Mouse (Mus musculus): ENCODE data around the gene Ccdc61. TPM values are rescaled to one million over a fixed set of nuclear protein-coding genes. Genes with fewer than 3 reads are reported as not detected.

Ccdc61 gene
- 10 to 100 TPM; 10.0 to 22.1 TPM for polyA plus RNA-seq (2012; fragmentation: generic; extraction: Trizol)

DNA sequence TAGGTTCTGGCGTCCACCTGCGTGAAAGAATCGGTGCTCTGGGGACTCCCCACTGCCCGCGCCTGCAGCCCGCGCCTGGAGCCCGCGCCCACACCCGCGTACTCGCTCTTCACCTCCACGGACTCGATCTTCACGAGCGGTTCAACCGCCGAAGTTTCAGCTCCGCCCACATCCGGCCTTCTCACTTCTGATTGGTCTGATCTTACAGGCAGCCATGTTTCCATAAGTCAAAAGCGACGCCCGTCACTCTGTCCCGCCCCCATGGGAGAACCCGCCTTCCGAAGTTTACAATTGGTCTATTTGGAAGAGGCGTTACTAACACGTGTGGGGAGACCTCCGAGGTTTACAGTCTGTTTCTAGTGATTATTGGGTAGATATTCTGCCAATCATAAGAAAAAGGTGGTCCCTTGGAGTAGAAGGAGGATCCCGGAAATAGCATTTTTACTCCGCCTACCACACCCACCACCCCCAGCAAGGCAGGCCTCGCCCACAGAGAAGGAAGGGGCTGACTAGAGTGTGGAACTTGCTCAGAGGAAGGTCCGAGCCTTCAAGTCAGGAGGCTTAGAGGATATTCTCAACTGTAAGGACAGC is at the start of gene Ccdc61:
Ccdc61 (minus strand) TSS at position 175 of the 591 bp plus-strand sequence.

DNA sequence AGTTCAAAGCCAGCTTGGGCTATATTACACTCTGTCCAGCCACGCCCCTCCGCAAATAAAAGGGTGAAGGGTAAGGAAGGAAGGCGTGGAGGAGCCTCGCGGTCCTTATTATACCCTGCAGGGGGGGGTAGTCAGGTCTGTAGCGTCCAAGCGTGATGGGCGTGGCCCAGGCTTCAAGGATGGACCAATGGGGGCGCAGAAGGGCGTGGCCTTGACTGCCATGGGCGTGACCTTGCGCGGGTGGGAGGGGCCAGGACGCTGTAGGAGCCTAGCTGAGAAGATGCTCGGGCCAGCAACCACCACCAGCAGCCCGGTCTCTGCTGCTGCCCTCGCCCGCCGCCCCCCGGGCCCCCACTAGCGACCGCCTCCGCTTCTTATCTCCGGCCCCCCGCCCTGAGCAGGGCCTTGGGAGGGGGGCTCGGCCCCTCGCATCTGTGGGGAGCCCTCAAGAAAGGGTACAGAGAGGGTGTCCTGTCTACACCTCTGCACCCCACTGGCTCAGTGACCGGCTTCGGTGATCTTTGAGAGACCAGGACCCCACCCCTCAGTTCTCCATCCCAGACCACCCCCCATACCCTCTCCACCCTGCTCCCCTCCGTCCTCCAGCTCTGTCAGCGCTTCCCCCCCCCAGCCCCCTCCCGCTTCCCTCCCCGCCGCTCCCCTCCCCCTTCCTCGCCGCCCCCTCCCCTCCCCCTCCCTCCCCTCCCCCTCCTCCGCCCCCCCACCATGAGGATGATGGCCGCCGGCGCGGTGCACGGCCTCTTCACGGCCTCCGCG is 15.1 kb upstream of the Ccdc61 start, which contains the start of gene Nova2:
Nova2 (plus strand) TSS at position 727 of the 777 bp plus-strand sequence.

GRCm38 (mm10) chr7:18871031-18871430 is 39.2 kb downstream of the Ccdc61 start, which contains the start of gene Pglyrp1:
TSS of gene Pglyrp1 (plus strand) at chr7:18871331.

Other genes with a start within 250 kb of the Ccdc61 start
- gene Psg20, start 224.2 kb downstream of the Ccdc61 start, polyA plus RNA-seq (2012; fragmentation: generic; extraction: Trizol): not detected
- not detected for gene Psg22, start 192.3 kb downstream of the Ccdc61 start, polyA plus RNA-seq (2012; fragmentation: generic; extraction: Trizol)
- not detected for gene Psg19, start 111.9 kb downstream of the Ccdc61 start, polyA plus RNA-seq (2012; fragmentation: generic; extraction: Trizol)
- not detected for gene Psg17, start 88.8 kb downstream of the Ccdc61 start, polyA plus RNA-seq (2012; fragmentation: generic; extraction: Trizol)
- gene Mill2, start 70.4 kb downstream of the Ccdc61 start, polyA plus RNA-seq (2012; fragmentation: generic; extraction: Trizol): 1 to 10 TPM in 1 of 2 experiments, under 1 TPM in 1; 0.04 to 2.0 TPM
- gene Pglyrp1, start 39.1 kb downstream of the Ccdc61 start, polyA plus RNA-seq (2012; fragmentation: generic; extraction: Trizol): under 1 TPM; 0.11 to 0.40 TPM
- gene Nova2, start 15.5 kb upstream of the Ccdc61 start, polyA plus RNA-seq (2012; fragmentation: generic; extraction: Trizol): under 1 TPM; 0.04 to 0.15 TPM
- not detected for gene Nanos2, start 77.0 kb upstream of the Ccdc61 start, polyA plus RNA-seq (2012; fragmentation: generic; extraction: Trizol)
- gene Mypop, start 80.8 kb upstream of the Ccdc61 start, polyA plus RNA-seq (2012; fragmentation: generic; extraction: Trizol): 10 to 100 TPM; 12.3 to 25.1 TPM
- gene Irf2bp1, start 93.6 kb upstream of the Ccdc61 start, polyA plus RNA-seq (2012; fragmentation: generic; extraction: Trizol): 10 to 100 TPM; 40.5 to 48.4 TPM
- under 1 TPM; 0.04 to 0.06 TPM for gene Foxa3, start 113.1 kb upstream of the Ccdc61 start, polyA plus RNA-seq (2012; fragmentation: generic; extraction: Trizol)
- 100 to 1,000 TPM in 1 of 2 experiments, 10 to 100 TPM in 1; 85.0 to 109 TPM for gene Sympk, start 114.0 kb upstream of the Ccdc61 start, polyA plus RNA-seq (2012; fragmentation: generic; extraction: Trizol)
- under 1 TPM; 0.08 to 0.26 TPM for gene Rsph6a, start 144.3 kb upstream of the Ccdc61 start, polyA plus RNA-seq (2012; fragmentation: generic; extraction: Trizol)
- gene Dmwd, start 165.8 kb upstream of the Ccdc61 start, polyA plus RNA-seq (2012; fragmentation: generic; extraction: Trizol): 10 to 100 TPM; 39.5 to 50.7 TPM
- 10 to 100 TPM; 23.1 to 40.3 TPM for gene Dmpk, start 173.4 kb upstream of the Ccdc61 start, polyA plus RNA-seq (2012; fragmentation: generic; extraction: Trizol)
- 10 to 100 TPM in 1 of 2 experiments, 1 to 10 TPM in 1; 3.1 to 18.0 TPM for gene Six5, start 184.2 kb upstream of the Ccdc61 start, polyA plus RNA-seq (2012; fragmentation: generic; extraction: Trizol)
- gene Gm4969, start 208.0 kb upstream of the Ccdc61 start, polyA plus RNA-seq (2012; fragmentation: generic; extraction: Trizol): not detected
- gene Fbxo46, start 209.4 kb upstream of the Ccdc61 start, polyA plus RNA-seq (2012; fragmentation: generic; extraction: Trizol): 1 to 10 TPM; 3.9 to 9.2 TPM
- 1 to 10 TPM; 4.7 to 6.0 TPM for gene Qpctl, start 238.9 kb upstream of the Ccdc61 start, polyA plus RNA-seq (2012; fragmentation: generic; extraction: Trizol)
- 100 to 1,000 TPM; 214 to 583 TPM for gene Snrpd2, start 239.3 kb upstream of the Ccdc61 start, polyA plus RNA-seq (2012; fragmentation: generic; extraction: Trizol)